Mouse (Mus musculus): ENCODE data around the gene Fes.

Fes gene

GRCm38 (mm10) chr7:80374733-80375132 lies 13.0 kb downstream of the Fes start:
- no peak for DNase-seq (ENCODE audit: low spot score in 2 of 2)

- DNase-seq (ENCODE audit: low spot score in 2 of 2), result no peak
Observed at GRCm38 (mm10) chr7:80374280-80374679, 13.5 kb downstream of the Fes start.

DNA sequence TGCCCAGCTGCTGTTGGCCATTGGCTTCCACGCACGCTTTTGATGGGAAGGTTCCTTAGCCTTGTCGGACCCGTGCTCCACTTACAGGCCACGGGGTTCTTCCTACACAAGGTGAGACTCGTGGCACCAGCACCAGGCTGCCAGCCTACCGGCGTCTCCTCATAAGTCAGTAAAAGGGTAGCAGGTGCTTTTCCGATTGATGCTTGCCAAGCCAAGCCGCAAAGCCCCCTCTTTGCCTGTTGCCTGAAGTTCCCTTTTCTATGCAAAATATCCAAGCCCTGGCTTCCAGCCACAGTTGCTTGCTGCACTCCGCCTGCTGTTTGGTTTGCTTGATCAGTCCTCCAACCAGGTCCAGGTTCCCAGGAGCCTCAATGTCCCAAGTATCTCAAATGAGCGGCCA lies 13.9 kb downstream of the Fes start:
- DNase-seq (ENCODE audit: low spot score in 2 of 2), result no peak

DNA sequence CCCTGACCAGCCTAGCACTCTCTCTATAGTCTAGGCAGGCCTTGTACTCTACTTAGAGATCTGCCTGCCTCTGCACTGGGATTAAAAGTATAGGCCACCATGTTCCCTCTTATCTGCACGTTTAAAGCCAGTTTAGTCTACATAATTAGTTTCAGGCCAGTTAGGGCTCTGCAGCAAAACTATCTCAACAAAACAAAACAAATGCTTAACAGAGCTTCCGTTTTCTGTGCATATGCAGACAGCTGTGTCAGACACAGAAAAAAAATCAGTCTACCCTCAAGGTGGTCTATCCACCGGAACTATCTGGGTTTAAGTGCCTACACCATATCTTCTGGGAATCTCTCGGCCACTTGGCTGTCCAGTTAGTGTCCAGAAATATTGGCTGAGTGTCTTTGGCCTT lies 14.4 kb downstream of the Fes start:
- no peak for DNase-seq (ENCODE audit: low spot score in 2 of 2)

GRCm38 (mm10) chr7:80372667-80373066 lies 15.1 kb downstream of the Fes start:
- no peak for DNase-seq (ENCODE audit: low spot score in 2 of 2)

GRCm38 (mm10) chr7:80372166-80372565 lies 15.6 kb downstream of the Fes start:
- DNase-seq (ENCODE audit: low spot score in 2 of 2), result no peak

GRCm38 (mm10) chr7:80371041-80371751 lies 16.6 kb downstream of the Fes start, which contains the start of gene Man2a2:
Man2a2 (minus strand) TSS chr7:80371375.
- DNase-seq (ENCODE audit: low spot score in 2 of 2), result peak; percentile 45 to 75

- DNase-seq (ENCODE audit: low spot score in 2 of 2), result peak; percentile 70 to 79
Observed at GRCm38 (mm10) chr7:80370649-80371040, 17.1 kb downstream of the Fes start.

DNA sequence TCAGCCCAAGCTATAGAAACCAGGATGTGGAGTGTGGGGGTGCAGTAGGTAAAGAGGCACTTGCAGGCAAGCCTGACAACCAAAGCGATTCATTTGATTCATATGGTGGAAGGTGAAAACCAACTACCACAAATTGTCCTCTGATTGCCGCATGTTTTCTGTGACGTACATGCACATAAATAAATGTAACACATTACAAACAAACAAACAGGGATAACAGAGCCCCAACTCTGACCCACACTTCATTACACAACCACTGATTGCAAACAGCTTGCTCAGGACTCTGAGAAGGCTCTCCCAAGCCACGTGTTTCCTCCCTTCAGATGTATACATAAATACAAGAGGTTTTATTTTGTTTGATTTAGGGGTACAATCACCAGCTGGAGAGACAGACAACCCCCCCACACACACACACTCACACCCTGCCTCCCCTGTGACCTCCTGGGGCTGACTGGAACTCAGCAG lies 17.7 kb downstream of the Fes start:
- DNase-seq (ENCODE audit: low spot score in 2 of 2), result no peak

DNA sequence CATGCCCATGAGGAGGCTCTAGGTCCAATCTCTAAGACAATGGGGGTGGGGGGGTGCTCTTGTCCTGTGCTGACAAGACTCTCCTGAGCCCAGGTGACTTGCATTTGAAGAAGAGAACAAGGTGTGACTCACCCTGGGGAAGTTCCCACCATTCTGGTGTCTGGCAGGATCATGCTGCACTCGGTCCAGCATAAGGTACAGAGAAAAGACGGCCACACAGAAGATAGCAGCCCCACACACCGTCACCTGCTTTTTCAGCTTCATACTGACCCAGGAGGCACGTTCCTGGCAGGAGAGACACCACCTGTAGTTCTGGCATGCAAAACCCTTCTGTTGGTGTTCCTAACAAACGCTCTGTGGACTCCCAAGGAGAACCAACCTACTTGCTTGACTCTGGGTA lies 18.3 kb downstream of the Fes start:
- no peak for DNase-seq (ENCODE audit: low spot score in 2 of 2)

DNA sequence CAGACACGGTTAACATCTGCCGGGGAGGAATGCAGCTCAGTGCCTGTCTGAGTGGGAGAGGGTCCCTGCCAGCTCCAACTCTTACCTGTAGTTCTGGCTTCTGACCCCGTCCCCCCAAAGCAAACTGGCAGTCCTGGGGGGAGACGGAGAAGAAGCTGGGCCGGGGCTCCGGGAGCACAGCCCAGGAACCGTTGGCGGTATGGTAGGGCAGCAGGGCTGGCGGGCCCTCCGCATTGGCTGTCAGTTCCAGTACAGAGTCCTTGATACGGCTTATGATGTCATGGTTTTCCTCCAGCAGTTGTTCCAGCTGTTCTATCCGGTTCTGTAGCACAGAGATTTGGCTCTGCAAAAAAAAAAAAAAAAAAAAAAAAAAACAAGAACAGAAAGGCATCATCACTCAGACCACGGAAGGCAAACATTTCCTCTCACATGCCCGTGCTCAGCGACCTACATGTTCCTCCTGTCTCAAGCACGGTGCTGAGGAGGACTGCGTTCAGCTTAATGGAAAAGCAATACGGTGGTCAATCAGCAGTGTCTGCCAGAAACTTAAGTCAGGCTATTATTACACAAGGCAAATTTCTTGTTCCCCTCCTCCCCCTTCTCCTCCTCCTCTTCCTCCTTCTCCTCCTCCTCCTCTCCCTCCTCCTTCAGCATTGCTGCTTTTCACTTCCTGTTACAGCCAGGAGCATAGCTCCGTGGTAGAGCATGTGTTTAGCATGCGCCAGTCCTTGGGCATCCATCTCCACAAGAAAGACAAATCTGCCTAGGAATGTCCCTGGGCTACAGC lies 18.9 kb downstream of the Fes start:
- DNase-seq (ENCODE audit: low spot score in 2 of 2), result no peak

DNA sequence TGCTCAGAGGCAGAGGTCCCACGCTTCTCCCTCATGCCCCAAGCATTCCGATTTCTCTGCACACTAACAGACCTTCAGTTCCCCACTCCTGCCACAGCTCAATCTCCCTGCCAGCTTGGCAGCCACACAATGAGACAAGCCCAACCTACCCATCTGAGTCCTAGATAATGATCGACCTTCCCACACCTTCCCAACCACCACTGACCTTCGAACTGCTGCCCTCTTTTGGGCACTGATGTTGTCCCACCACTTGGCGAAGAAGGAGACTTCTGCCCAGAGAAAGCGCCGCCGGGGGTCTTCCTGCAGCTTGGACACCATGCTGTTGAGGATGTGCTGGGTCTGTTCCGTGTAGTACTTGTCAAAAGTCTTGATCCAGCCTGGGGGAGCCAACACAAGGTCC lies 19.7 kb downstream of the Fes start:
- no peak for DNase-seq (ENCODE audit: low spot score in 2 of 2)

DNA sequence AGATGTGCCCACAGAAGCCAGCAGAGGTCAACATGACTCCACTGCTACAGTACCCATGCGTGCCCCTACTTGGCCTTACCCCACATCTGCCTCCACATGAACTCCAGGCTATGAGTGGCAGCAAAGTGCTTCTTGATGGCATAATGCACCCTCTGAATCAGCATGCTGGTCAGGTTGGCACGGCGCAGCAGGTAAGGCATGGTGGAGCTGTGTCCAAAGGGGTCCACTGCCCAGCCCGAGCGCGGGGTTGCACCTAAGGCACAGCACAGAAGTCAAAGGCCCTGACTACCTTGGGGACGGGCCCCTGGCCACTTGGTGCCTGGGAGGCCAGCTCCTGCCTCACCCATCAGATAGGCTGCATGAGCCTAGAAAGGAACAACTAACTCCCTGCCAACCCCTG lies 20.5 kb downstream of the Fes start:
- no peak for DNase-seq (ENCODE audit: low spot score in 2 of 2)

- DNase-seq (ENCODE audit: low spot score in 2 of 2), result no peak
Observed at GRCm38 (mm10) chr7:80365759-80366158, 22.0 kb downstream of the Fes start.

DNA sequence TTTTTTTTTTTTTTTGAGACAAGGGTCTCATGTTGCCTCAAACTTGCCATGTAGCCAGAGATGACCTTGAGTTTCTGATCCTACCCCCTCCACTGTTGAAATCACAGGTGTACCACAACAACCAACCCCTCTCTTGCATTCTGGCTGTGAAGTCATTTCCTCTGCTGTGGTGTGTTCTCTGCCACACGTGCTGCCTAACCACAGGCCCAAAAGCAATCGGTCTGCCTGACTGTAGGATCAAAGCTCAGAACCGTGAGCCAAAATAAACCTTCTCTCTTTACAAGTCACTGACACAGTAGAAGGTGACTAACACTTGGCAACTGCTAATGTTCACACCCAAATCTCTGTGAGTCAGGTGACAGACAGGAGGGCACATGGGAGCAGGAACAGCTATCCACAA lies 27.3 kb downstream of the Fes start:
- DNase-seq (ENCODE audit: low spot score in 2 of 2), result no peak

GRCm38 (mm10) chr7:80358039-80358438 lies 29.7 kb downstream of the Fes start:
- DNase-seq (ENCODE audit: low spot score in 2 of 2), result no peak

- DNase-seq (ENCODE audit: low spot score in 2 of 2), result no peak
Observed at GRCm38 (mm10) chr7:80357156-80357555, 30.6 kb downstream of the Fes start.

GRCm38 (mm10) chr7:80356351-80356750 lies 31.4 kb downstream of the Fes start:
- no peak for DNase-seq (ENCODE audit: low spot score in 2 of 2)

DNA sequence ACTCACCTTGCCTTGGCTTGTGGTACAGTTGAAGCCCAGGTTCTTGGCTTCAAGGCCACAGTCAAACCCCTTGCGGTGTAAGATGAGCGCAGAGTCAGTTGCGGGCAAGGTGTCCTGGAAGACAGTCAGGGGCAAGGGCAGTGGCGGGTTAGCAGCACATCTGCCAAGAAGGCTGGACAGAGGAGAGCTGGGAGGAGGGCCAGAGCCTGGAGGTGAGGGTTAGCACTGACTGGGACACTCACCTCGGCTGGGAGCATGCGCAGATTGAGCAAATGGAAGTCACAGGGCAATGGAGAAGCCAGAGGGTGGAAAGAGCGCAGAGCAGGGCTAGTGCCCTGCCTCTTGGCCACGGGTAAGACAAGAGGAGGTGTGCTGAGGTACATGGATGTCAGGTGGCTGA lies 34.8 kb downstream of the Fes start:
- DNase-seq (ENCODE audit: low spot score in 2 of 2), result no peak

DNA sequence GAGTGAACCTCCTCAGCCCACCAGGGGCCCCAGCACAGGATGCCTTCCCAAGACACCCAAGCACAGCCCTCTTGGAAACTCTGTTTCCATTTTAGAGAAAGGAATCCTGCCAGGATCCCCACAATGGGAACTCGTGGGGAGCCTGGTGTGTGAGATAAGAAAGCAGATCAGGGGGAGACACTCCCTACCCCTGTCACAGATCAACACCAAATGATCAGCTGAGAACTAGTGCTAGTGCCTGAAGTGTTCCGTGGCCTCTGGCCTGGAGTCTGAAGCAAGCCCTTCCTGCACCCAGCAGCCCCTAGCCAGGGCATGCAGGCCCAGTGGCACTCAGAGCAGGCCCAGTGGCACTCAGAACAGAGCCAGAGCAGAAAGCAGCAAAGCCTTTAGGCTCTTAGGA lies 36.9 kb downstream of the Fes start:
- no peak for DNase-seq (ENCODE audit: low spot score in 2 of 2)

DNA sequence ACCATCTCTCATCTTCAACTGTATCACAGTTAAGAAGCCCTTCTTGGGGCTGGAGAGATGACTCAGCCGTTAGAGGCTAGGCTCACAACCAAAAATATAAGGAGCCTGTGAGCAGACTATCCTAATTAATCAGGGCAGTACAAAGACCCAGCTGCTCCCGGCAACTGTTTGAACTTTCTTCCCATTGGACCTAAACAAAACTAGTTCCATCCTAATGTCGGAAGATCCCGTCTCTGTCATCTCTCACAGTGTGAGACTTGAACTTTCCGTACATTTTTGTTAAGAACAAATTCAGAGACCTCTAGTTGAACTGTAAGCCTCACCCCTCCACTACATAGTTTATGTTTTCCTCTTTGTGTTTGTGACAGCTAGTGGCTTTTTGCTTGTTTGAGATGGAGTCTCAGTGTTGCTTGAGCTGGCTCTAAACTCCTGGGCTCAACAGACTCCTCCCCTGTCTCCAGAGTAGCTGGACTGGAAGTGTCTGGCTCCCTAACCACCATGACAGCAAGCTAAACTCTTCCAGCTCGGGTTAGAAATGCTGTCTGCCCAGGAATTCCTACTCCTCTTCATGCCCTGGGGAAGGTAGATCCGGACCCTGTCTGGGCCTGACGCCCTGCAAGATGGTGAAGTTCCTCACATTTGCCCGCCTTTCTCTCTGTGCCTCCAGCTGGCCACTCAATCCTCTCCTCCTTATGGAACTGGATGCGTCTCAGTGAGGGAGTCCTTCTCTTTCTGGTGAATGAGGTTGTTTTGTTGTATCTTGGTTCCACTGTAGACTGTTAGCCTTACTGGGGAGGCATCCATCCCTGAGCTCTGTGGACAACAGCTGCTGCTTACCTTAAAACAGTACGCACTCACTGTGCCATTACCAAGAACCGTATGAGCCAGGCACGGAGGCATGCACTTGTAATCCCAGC lies 39.8 kb downstream of the Fes start:
- DNase-seq (ENCODE audit: low spot score in 2 of 2), result no peak

GRCm38 (mm10) chr7:80346830-80347229 lies 40.9 kb downstream of the Fes start:
- DNase-seq (ENCODE audit: low spot score in 2 of 2), result no peak

All from urinary bladder, postnatal 36 days (tissue).